ENCODE assay signal across 21 mouse cellular contexts in the genomic region with DNA sequence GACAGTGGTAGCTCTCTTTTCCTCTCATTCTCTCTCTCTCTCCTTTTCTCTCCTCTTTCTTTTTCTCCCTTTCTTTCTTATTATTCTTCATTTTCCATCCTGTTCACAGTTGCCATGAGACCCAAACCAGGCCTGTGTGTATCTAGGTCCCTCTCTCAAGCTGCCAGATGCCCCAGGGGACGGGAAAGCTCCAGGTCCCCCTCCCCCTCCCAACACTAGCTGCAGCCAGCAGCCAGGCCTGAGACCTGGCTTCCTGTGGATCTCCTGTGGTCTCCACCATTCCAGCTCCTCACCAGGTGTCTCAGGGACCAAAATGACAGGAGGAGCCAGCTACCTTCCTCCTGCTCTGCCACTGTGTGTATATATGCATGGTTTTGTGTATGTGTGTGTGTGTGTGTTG. TPM values are rescaled to one million over a fixed set of nuclear protein-coding genes. Genes with fewer than 3 reads are reported as not detected.
DNase-seq lines count a peak whose midpoint lies in the region; ATAC-seq lines count a peak whose summit lies in the region.
"Had no signal": no experiment of that assay in that cellular context is flagged by ENCODE, and none has a peak within 500 bp of the region (broad histone marks: within the 10 kb centered on the region; RNA-seq: fewer than 3 reads in every experiment).

No protein-coding gene starts in this region.

- H3K36me3 ChIP-seq in forebrain, embryonic 10.5 days (replicated peaks) = no peaks in the 10 kb centered on the region
- no peaks in the 10 kb centered on the region for H3K36me3 ChIP-seq in forebrain, embryonic 11.5 days (ENCODE audit: control insufficient read depth, insufficient read depth, low read length)
- H3K36me3 ChIP-seq in midbrain, embryonic 16.5 days (ENCODE audit: control insufficient read depth, insufficient read depth, low read length) = no peaks in the 10 kb centered on the region
- no peaks in the 10 kb centered on the region for H3K36me3 ChIP-seq in midbrain, embryonic 15.5 days (replicated peaks)
- H3K36me3 ChIP-seq: embryonic facial prominence, embryonic 13.5 days; embryonic facial prominence, embryonic 15.5 days; forebrain, embryonic 12.5 days had no signal

- peaks cover 31% of the 10 kb centered on the region for H3K4me1 ChIP-seq in forebrain, embryonic 10.5 days
- H3K4me1 ChIP-seq in forebrain, embryonic 11.5 days (replicated peaks; ENCODE audit: control insufficient read depth, insufficient read depth, low read length) = peaks cover 7% of the 10 kb centered on the region; the same call in 1 of the 2 replicates
- H3K4me1 ChIP-seq in midbrain, embryonic 16.5 days (ENCODE audit: control insufficient read depth, insufficient read depth, low read length) = peaks cover 19% of the 10 kb centered on the region
- H3K4me1 ChIP-seq in midbrain, embryonic 15.5 days = peaks cover 24% of the 10 kb centered on the region

- 0 out of 2 replicates have a peak overlapping the region, but pooled peaks have one; percentile 1 for H3K27ac ChIP-seq in forebrain, embryonic 10.5 days
- no peak overlapping the region for H3K27ac ChIP-seq in forebrain, embryonic 11.5 days (ENCODE audit: low read depth, low read length)
- no peak overlapping the region for H3K27ac ChIP-seq in midbrain, embryonic 16.5 days (ENCODE audit: low read length)
- H3K27ac ChIP-seq in midbrain, embryonic 15.5 days = no peak overlapping the region
- H3K27ac ChIP-seq: embryonic facial prominence, embryonic 13.5 days; embryonic facial prominence, embryonic 15.5 days; forebrain, embryonic 12.5 days had no signal

- no peak for DNase-seq in forebrain, embryonic 10.5 days (ENCODE audit: extremely low spot score, low spot score)
- DNase-seq in forebrain, embryonic 11.5 days (ENCODE audit: low spot score) = no peak
- peak; percentile 48 for DNase-seq in retina, postnatal 1 day
- DNase-seq in retina, embryonic 14.5 days (ENCODE audit: low spot score) = no peak
- DNase-seq: adrenal gland, adult 2 months; adrenal gland, postnatal 10 days; adrenal gland, postnatal 25 days; cerebellum, adult 11 months; cerebellum, adult 18-20 months; cerebellum, adult 8-10 months; cerebellum, adult 9-11 months; cerebellum, postnatal 25 days; embryo, embryonic 11 days had no signal

- no peak for ATAC-seq in forebrain, embryonic 11.5 days (replicated peaks; ENCODE audit: low FRiP score)
- ATAC-seq in midbrain, embryonic 16.5 days = no peak
- no peak for ATAC-seq in midbrain, embryonic 15.5 days (replicated peaks)
- ATAC-seq: forebrain, embryonic 14.5 days; forebrain, embryonic 16.5 days had no signal

- 27% methylated on average over 1 of the region's 1 CpGs for WGBS in forebrain, embryonic 10.5 days
- 39% methylated on average over 1 of the region's 1 CpGs for WGBS in forebrain, embryonic 11.5 days
- 10% methylated on average over 1 of the region's 1 CpGs for WGBS in midbrain, embryonic 16.5 days
- 28% methylated on average over 1 of the region's 1 CpGs for WGBS in midbrain, embryonic 15.5 days

- no peak overlapping the region for H3K4me2 ChIP-seq in forebrain, embryonic 11.5 days (ENCODE audit: low read depth, low read length, severe bottlenecking)
- no peak overlapping the region for H3K4me2 ChIP-seq in midbrain, embryonic 16.5 days (ENCODE audit: low read length)
- no peak overlapping the region for H3K4me2 ChIP-seq in midbrain, embryonic 15.5 days
- H3K4me2 ChIP-seq: embryonic facial prominence, embryonic 13.5 days; embryonic facial prominence, embryonic 15.5 days; forebrain, embryonic 12.5 days had no signal

- no peak overlapping the region for H3K9ac ChIP-seq in forebrain, embryonic 11.5 days (ENCODE audit: low read length)
- H3K9ac ChIP-seq in midbrain, embryonic 16.5 days (ENCODE audit: low read depth, low read length) = 0 out of 2 replicates have a peak overlapping the region, but pooled peaks have one; percentile 15
- H3K9ac ChIP-seq in midbrain, embryonic 15.5 days = no peak overlapping the region
- H3K9ac ChIP-seq: embryonic facial prominence, embryonic 13.5 days; embryonic facial prominence, embryonic 15.5 days; forebrain, embryonic 12.5 days had no signal

- 0 out of 2 replicates have a peak, but pooled peaks cover 3% of the 10 kb centered on the region for H3K9me3 ChIP-seq in forebrain, embryonic 10.5 days
- no peaks in the 10 kb centered on the region for H3K9me3 ChIP-seq in forebrain, embryonic 11.5 days (ENCODE audit: control insufficient read depth, low read length)
- H3K9me3 ChIP-seq in midbrain, embryonic 16.5 days (replicated peaks; ENCODE audit: control insufficient read depth, low read length, poor library complexity, severe bottlenecking) = no peaks in the 10 kb centered on the region
- no peaks in the 10 kb centered on the region for H3K9me3 ChIP-seq in midbrain, embryonic 15.5 days
- H3K9me3 ChIP-seq: embryonic facial prominence, embryonic 13.5 days; embryonic facial prominence, embryonic 15.5 days; forebrain, embryonic 12.5 days had no signal

- peaks cover 44% of the 10 kb centered on the region for H3K27me3 ChIP-seq in forebrain, embryonic 10.5 days (ENCODE audit: poor library complexity, severe bottlenecking)
- H3K27me3 ChIP-seq in forebrain, embryonic 11.5 days (ENCODE audit: control insufficient read depth, insufficient read depth, low read length) = no peaks in the 10 kb centered on the region
- H3K27me3 ChIP-seq in midbrain, embryonic 16.5 days (ENCODE audit: control insufficient read depth, insufficient read depth, low read depth, low read length) = no peaks in the 10 kb centered on the region
- no peaks in the 10 kb centered on the region for H3K27me3 ChIP-seq in midbrain, embryonic 15.5 days (replicated peaks)

- no peak overlapping the region for H3K4me3 ChIP-seq in forebrain, embryonic 10.5 days
- H3K4me3 ChIP-seq in forebrain, embryonic 11.5 days (ENCODE audit: low read depth, low read length) = no peak overlapping the region
- H3K4me3 ChIP-seq in midbrain, embryonic 16.5 days (ENCODE audit: low read depth, low read length) = no peak overlapping the region
- H3K4me3 ChIP-seq in midbrain, embryonic 15.5 days = no peak overlapping the region
- H3K4me3 ChIP-seq: embryonic facial prominence, embryonic 13.5 days; embryonic facial prominence, embryonic 15.5 days; erythroblast, embryonic 14.5 days; forebrain, embryonic 12.5 days had no signal

RNA-seq across cellular contexts. Expression of a gene that starts 56.6 kb away (rescaled TPM):
- polyA plus RNA-seq in forebrain, embryonic 10.5 days (2016; fragmentation: Nextera tagmentation; extraction: Ambion mirVana) = 2.4 TPM in 2 replicates
- 2.9 and 3.7 TPM in 2 replicates for polyA plus RNA-seq in forebrain, embryonic 11.5 days (2014; fragmentation: Nextera tagmentation; extraction: Ambion mirVana)
- 14.1 and 16.3 TPM in 2 replicates for polyA plus RNA-seq in midbrain, embryonic 16.5 days (2015; fragmentation: Nextera tagmentation; extraction: Ambion mirVana)
- polyA plus RNA-seq in midbrain, embryonic 15.5 days (2015; fragmentation: Nextera tagmentation; extraction: Ambion mirVana) = 15.7 and 16.1 TPM in 2 replicates
- polyA plus RNA-seq: erythroblast, embryonic 14.5 days had no signal
